Mouse (Mus musculus) large intestine, adult 2 months (tissue): ENCODE data around the gene Lrmda. TPM values are rescaled to one million over a fixed set of nuclear protein-coding genes. Genes with fewer than 3 reads are reported as not detected.
A peak's percentile ranks its signal among the peaks of the same experiment; 100 is the strongest.

Experiments used
- DNase-seq: peaks from one replicate; pipeline ENCODE4 v3.0.0-alpha.2; 2012; ENCODE audit warnings: low read depth, low spot score
- WGBS: fragments of 180-500 bp; shearing (Covaris S2); methylation state at CpG from one replicate; pipeline ENCODE4 v1.1.7; 2018; 5-methylcytosine and 5-hydroxymethylcytosine counted together
- polyA plus RNA-seq: library from polyadenylated mRNA; depleted of rRNA; stranded (reverse); fragments of >200 nt; gene quantifications from 2 replicates; pipeline ENCODE4 v1.2.3, GENCODE M21; 2012

Lrmda gene
- polyA plus RNA-seq, 1 experiment, result 0.12 TPM

- WGBS, result 65% methylated on average over 6 of the region's 6 CpGs
- DNase-seq, result peak; percentile 2
Measured at GRCm38 (mm10) chr14:22282847-22283246, 263.3 kb downstream of the Lrmda start.

DNA sequence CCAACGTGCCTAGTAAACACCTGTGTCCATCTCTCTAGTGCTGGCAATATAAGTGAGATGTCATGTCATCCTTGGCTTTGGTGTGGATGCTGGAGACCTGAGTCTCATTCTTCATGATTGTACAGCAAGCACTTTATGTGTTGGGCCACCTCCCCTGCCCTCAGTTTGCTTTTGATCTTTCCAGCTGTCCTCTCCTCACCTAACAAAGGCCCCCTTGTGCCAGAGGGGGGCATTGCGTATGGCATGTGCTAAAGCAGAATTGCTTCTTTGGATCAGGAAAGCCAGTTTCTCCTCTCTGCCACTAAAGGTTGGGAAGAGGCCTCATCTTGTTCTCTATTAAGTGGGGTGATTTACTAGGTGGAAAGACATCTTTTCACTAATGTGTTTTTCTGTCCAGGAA is 264.2 kb downstream of the Lrmda start:
- WGBS, result 86% methylated on average over 2 of the region's 2 CpGs
- DNase-seq, result no peak

DNA sequence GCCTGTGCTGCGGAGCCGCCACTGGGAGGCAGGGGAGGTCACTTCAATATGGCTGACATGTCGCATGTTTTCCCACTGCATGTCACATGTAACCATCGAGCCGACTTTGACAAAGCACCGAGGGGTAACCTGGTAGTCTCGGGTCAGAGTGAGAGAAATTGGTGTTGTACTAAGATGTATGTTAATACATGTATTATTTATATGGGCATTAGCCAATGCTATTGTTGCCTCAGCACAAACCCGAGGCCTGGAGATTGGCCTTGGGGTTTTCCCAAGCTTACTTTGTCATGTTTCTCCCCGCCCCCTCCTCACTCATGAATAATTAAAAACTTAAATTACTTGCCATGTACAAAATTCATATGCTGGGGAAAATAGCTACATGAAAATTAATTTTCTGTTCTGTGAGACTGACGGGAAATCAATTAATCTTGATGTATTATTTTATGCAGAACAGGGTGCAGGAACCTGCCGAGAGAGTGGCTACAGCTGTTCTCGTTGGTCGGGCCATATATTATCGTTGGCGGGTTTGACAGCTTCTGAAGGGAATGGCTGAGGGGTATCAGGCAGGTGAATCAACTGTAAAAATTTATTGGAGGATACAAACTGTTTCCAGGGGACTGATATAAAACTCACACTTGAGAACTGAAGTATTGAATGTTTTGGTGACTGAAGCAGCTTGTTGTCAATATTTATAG is 265.5 kb downstream of the Lrmda start:
- DNase-seq, result no peak
- 88% methylated on average over 15 of the region's 15 CpGs for WGBS

DNA sequence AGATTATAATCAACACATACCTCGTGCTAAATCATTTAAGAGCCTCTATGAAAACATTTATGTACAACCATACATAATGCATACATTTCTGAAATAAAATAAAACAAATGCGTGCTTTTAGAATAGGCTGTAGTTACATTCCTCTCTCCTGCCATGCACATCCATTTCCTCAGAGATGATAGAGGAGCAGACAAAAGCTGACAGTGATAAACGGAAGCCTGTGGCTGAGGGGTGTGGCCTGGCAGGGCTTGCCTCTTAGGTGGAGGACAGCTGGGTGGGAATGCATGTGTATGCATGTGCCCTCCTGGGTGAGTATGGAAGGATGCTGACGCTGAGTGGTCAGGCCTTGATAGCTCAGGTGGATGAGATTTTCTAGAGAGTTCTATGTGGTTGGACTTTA is 266.3 kb downstream of the Lrmda start:
- no peak for DNase-seq
- WGBS, result 67% methylated on average over 4 of the region's 4 CpGs

DNA sequence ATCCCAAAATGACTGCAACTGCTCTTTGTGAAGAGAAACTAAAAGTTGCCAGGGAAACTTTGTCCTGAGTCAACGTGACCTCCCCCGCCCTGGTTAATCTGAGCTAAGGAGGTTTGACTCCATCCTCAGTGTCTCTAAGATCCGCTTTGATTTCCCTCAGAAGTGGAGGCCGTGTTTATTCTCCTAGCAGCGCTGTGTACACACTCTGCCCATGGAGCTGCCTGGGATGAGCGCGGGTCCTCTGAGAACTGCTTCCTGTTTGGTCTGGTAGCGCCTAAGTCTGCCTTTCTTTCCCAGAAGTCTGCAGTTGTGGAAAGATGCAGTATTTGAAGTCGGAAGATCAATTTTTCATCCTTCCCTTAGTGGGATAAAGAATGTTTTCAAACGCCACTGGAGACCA is 268.7 kb downstream of the Lrmda start:
- no peak for DNase-seq
- 29% methylated on average over 10 of the region's 10 CpGs for WGBS

DNA sequence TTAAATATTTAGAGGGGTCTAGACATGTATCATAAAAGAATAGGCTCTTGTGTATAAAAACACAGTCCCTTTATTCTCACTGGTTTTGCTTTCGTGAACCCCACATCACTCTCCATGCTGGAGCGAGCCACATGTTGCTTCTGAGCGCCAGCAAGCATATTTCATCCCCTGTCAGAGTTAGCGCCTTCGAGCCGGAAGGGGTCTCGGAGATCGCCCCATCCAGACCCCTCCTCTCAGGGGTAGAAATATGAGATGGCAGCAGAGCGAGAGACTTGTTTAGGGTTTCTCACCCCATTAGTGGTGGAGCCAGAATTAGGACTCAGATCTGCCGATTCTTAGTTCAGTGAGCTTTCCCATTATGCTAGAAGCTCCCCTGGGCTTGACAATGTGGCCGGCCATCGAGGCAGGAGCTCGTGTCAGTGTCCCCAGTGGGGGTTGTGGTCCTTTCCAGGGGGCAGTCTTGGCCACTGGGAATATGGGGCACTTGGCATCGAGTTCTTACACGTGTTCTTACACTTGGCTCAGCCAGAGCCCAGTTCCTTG is 269.9 kb downstream of the Lrmda start:
- 86% methylated on average over 15 of the region's 15 CpGs for WGBS
- no peak for DNase-seq

GRCm38 (mm10) chr14:22294371-22294770 is 274.9 kb downstream of the Lrmda start:
- DNase-seq, result no peak
- WGBS, result 81% methylated on average over 4 of the region's 4 CpGs

GRCm38 (mm10) chr14:22296655-22297239 is 277.2 kb downstream of the Lrmda start:
- 57% methylated on average over 3 of the region's 3 CpGs for WGBS
- DNase-seq, result no peak

GRCm38 (mm10) chr14:22306759-22307158 is 287.2 kb downstream of the Lrmda start:
- DNase-seq, result no peak
- WGBS, result 79% methylated on average over 5 of the region's 5 CpGs

- DNase-seq, result no peak
- 55% methylated on average over 6 of the region's 6 CpGs for WGBS
Measured at GRCm38 (mm10) chr14:22308059-22308458, 288.5 kb downstream of the Lrmda start.

GRCm38 (mm10) chr14:22323058-22323457 is 303.5 kb downstream of the Lrmda start:
- 75% methylated on average over 1 of the region's 1 CpGs for WGBS
- DNase-seq, result no peak

DNA sequence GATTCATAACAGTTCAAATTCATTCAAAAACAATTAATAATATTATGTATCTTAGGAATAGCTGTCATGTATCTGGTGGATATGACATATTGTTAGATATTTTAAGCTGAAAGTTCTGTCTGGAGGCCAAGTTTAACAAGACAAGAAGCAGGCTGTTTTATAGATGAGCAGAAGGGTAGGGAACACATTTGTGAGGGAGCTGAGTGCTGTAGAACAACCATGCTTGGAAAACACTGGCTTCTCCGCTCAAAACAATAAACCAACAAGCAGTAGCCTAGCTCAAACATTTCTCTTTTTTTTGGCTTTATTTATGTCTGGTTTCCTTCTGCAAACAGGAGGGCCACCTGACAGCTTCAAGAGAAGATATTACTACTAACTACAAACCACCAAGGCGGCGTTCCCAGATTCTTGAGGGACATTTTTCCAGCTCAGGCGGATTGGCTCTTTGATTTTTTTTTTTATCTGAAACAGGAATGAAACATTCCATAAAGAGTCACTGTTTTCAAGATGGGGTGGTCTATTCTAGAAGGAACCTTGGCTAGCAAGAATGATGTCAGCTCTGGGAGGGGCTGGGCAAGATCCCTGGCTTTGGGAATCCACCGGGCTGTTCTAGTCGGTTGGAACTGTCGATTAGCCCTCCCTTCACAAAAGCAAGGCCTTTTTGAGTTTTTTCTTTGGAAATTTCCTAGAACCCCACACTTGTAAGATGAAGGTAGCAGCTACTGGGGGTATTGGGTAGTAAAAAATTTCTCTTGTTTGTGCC is 304.2 kb downstream of the Lrmda start:
- no peak for DNase-seq
- WGBS, result 70% methylated on average over 7 of the region's 7 CpGs

DNA sequence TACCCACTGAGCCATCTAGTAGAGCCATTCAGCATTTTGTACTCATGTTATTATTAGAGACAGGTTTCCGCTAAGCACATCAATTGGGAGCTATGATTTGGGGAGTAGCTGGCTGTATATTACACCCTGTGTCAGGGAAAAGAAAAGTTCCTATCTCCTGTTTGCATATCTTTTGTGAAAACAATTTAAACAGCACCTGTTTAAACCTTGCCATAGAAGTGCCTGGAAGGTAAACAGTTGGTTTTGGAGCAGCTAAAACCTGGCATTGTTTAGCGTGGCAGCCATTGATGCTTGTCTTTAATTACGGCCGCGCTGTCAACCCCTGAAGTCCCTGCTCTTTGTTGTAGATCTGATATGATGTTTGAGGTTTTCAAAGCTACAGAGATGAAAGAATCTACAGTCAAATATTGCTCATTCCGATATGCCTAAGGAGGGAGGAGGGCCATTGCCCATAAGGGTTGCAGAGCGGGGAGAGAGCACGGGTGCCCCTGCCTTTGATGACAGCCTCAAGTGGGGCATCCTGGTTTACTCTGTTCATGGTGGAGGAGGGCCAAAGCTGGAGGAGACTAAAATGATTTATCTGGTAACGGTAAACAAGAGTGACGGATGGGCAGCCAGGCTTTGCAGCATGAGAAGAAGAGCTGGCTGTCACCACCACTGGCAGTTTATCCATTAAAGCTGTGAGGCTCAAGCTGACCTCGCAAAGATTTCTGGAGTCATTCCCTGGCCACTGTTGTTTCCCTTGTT is 306.9 kb downstream of the Lrmda start:
- no peak for DNase-seq
- WGBS, result 45% methylated on average over 11 of the region's 11 CpGs

- DNase-seq, result no peak
- WGBS, result 77% methylated on average over 3 of the region's 3 CpGs
Measured at GRCm38 (mm10) chr14:22329191-22329590, 309.7 kb downstream of the Lrmda start.

- no peak for DNase-seq
- 92% methylated on average over 5 of the region's 5 CpGs for WGBS
Measured at GRCm38 (mm10) chr14:22335101-22335820, 315.7 kb downstream of the Lrmda start.

DNA sequence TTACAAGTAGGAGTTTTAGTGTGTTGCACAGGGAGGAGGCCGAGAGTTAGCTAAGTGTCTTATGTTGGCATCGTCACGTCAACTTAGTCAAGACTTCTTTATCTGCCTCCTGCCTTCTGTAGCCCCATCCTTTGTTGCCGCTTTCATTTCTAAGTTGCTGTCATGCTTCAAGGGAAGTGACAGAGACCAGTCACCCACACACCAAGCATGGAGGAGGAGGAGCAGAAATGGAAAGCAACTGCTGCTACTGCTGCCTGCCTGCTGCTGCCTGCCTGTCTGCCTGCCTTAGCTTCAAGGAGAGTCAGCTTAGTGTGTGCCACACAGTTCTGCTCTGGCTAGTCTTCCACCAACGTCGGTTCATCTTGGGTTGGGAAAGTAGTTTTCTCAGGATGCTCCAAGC is 319.7 kb downstream of the Lrmda start:
- no peak for DNase-seq
- 74% methylated on average over 6 of the region's 6 CpGs for WGBS

- WGBS, result 57% methylated on average over 4 of the region's 4 CpGs
Measured at GRCm38 (mm10) chr14:22343357-22343756, 323.8 kb downstream of the Lrmda start.

DNA sequence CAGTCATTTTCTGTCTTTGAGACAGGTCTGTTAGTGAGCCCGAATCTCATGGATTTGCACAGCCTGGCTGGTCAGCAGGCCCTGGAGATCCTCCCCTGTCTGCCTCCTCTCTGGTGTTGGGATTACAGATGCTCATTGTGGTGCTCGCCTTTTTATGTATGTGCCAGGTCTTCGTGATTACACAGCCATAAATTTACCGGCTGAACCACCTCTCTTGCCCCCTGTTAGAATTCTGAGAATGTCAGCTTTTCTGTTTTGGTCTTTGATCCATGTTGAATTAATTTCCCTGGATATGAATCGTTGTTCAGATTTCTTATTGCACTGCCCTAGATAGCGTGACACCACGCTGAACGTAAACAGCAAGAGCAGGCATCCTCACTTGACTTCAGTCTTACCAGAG is 325.7 kb downstream of the Lrmda start:
- no peak for DNase-seq
- 61% methylated on average over 8 of the region's 8 CpGs for WGBS

More at GRCm38 (mm10) chr14:22343357-22343756, 323.8 kb downstream of the Lrmda start:
- no peak for DNase-seq

DNA sequence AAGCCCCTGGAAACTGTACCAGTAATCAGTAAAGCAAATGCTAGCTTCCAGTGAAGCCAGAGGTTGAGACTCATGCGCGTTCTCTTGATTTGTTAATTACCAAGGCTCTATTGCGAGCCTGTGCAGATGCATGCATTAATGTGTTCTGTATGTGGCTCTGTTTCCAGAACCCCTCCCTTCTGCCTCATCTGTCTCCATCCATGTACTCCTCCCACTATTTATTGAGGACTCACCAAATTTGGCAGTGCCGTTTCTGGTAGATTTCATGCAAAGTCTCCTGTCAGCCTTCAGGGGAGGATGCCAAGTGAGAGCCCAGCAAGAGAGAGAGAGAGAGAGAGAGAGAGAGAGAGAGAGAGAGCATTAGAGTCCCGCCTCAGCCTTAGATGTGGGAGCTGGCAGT is 334.1 kb downstream of the Lrmda start:
- WGBS, result 81% methylated on average over 5 of the region's 5 CpGs
- no peak for DNase-seq
